Mouse (Mus musculus): ENCODE results near the gene Rnf128.

DNA sequence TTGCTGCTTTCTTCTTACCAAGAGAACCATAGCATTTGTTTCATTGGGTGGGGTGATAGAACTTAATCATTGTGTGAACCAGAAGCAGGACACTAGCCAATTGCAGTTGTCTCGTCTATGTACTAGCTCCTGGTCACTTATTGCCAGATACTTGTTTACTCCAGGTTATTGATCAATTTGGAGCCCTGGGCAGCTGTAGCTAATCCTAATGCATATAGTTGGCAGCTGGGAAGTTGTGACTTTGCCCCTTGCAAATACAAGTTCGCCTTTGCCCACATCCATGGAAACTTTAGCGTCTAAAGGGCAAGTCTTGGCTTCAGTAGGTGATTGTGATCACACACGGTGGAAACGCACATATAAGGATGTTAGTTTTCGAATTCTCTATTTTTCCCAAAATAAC, 33.3 kb downstream of the Rnf128 start:
- TF ChIP-seq POLR2A (IDR thresholded peaks at IDR 0.05; ENCODE audit: low read depth, low read length) (no peak), CTCF (IDR thresholded peaks at IDR 0.05; ENCODE audit: extremely low read depth, insufficient read depth, insufficient read length, insufficient replicate concordance) (no peak)
